Mouse (Mus musculus): ENCODE measurements around the gene Hbs1l. TPM values are rescaled to one million over a fixed set of nuclear protein-coding genes. Genes with fewer than 3 reads are reported as not detected.

The Hbs1l gene
- 88.6 and 92.5 TPM in 2 replicates for polyA plus RNA-seq (2014; fragmentation: Nextera tagmentation; extraction: Ambion mirVana)

GRCm38 (mm10) chr10:21295759-21296621, at the start of gene Hbs1l:
Gene Hbs1l (plus strand): TSS chr10:21295979.
- Histone ChIP-seq H3K36me3 (ENCODE audit: insufficient read depth) (peaks cover 10% of the 10 kb centered on the region), H3K9me3 (ENCODE audit: low read depth, low read length) (no peaks in the 10 kb centered on the region)
- under 1% methylated on average over 69 of the region's 81 CpGs for WGBS

DNA sequence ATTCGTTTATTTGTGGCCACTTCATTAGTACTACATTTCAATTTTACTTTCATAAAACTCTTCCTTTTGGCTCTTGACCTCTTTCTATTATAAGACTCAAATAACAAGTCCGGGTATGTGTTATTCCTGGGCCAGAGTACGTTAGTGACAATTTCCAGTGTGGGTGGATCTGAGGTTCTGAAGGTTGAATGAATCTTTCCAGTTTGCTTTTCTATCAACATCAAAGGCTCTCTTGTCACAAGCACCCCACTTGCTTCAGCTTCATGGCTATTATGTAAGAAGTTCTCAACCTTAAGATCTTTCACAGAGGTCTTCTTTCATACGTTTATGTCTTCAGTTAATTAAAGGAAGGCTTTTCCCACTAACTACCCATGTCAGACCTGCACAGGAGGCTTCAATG, 47.2 kb upstream of the Hbs1l start:
- Histone ChIP-seq H3K9ac (no peak overlapping the region), H3K4me2 (no peak overlapping the region), H3K9me3 (ENCODE audit: low read depth, low read length) (no peaks in the 10 kb centered on the region), H3K4me3 (ENCODE audit: low read depth, low read length) (no peak overlapping the region), H3K36me3 (ENCODE audit: insufficient read depth) (no peaks in the 10 kb centered on the region), H3K4me1 (ENCODE audit: insufficient read depth) (no peaks in the 10 kb centered on the region), H3K27ac (ENCODE audit: low read depth) (no peak overlapping the region), H3K27me3 (ENCODE audit: insufficient read depth, low read length) (no peaks in the 10 kb centered on the region)
- no peak for TF ChIP-seq CTCF (IDR thresholded peaks at IDR 0.05; ENCODE audit: low read depth)
- 45% methylated on average over 4 of the region's 4 CpGs for WGBS
- DNase-seq (no peak), ATAC-seq (ENCODE audit: insufficient read depth) (no peak)

More at GRCm38 (mm10) chr10:21295759-21296621, at the start of gene Hbs1l:
- DNase-seq (peak; percentile 97), ATAC-seq (ENCODE audit: insufficient read depth) (peak; percentile 97)
- H3K27me3 ChIP-seq (ENCODE audit: insufficient read depth, low read length): no peaks in the 10 kb centered on the region
- peak within 1 kb of the TSS; percentile 93 for H3K4me3 ChIP-seq (ENCODE audit: low read depth, low read length)
- peaks cover 5% of the 10 kb centered on the region; the same call in 1 of the 2 replicates for H3K4me1 ChIP-seq (ENCODE audit: insufficient read depth)
- peak within 1 kb of the TSS; percentile 72 for H3K27ac ChIP-seq (ENCODE audit: low read depth)
- H3K4me2 ChIP-seq: peak within 1 kb of the TSS; percentile 78
- H3K9ac ChIP-seq: peak within 1 kb of the TSS; percentile 86
- TF ChIP-seq CTCF (IDR thresholded peaks at IDR 0.05; ENCODE audit: low read depth): no peak

- TF ChIP-seq CTCF (IDR thresholded peaks at IDR 0.05; ENCODE audit: low read depth): no peak
- H3K27ac ChIP-seq (ENCODE audit: low read depth): no peak overlapping the region
- no peak overlapping the region for H3K9ac ChIP-seq
- ATAC-seq (ENCODE audit: insufficient read depth) (no peak), DNase-seq (peak; percentile 20)
- H3K27me3 ChIP-seq (ENCODE audit: insufficient read depth, low read length): no peaks in the 10 kb centered on the region
- H3K9me3 ChIP-seq (ENCODE audit: low read depth, low read length): no peaks in the 10 kb centered on the region
- H3K4me3 ChIP-seq (ENCODE audit: low read depth, low read length): no peak overlapping the region
- H3K4me1 ChIP-seq (ENCODE audit: insufficient read depth): no peaks in the 10 kb centered on the region
- no peak overlapping the region for H3K4me2 ChIP-seq
- no peaks in the 10 kb centered on the region for H3K36me3 ChIP-seq (ENCODE audit: insufficient read depth)
- 56% methylated on average over 15 of the region's 15 CpGs for WGBS
Measured at GRCm38 (mm10) chr10:21251881-21252534, 43.8 kb upstream of the Hbs1l start.

- no peak for ATAC-seq (ENCODE audit: insufficient read depth)
- Histone ChIP-seq H3K27me3 (ENCODE audit: insufficient read depth, low read length) (no peaks in the 10 kb centered on the region), H3K27ac (ENCODE audit: low read depth) (no peak overlapping the region), H3K9me3 (ENCODE audit: low read depth, low read length) (no peaks in the 10 kb centered on the region), H3K9ac (no peak overlapping the region), H3K36me3 (ENCODE audit: insufficient read depth) (no peaks in the 10 kb centered on the region), H3K4me1 (ENCODE audit: insufficient read depth) (no peaks in the 10 kb centered on the region), H3K4me2 (no peak overlapping the region), H3K4me3 (ENCODE audit: low read depth, low read length) (no peak overlapping the region)
- TF ChIP-seq CTCF (IDR thresholded peaks at IDR 0.05; ENCODE audit: low read depth): 0 out of 2 replicates have a peak, but pooled peaks have one; percentile 11
- DNase-seq: no peak
- 74% methylated on average over 4 of the region's 4 CpGs for WGBS
Measured at GRCm38 (mm10) chr10:21252800-21253199, 43.0 kb upstream of the Hbs1l start.

- WGBS: 81% methylated on average over 12 of the region's 12 CpGs
Measured at GRCm38 (mm10) chr10:21254266-21255140, 41.3 kb upstream of the Hbs1l start.

DNA sequence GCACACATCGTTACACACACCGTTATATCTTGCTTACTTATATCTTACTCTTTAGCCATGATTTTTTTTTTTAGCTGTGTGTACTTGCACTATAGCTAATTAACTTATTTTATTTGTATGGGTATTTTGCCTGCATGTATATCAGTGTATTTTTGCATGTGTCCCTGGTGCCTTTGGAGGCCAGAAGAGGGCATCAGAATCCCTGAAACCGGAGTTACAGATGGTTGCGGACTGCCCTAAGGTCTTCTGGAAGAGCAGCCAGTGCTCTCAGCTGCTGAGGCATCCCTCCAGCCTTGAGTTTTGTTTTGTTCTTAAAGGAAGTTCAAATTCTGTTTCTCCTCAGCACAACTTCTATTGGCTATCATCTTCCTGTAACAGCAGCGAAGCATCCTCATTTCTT, 38.5 kb upstream of the Hbs1l start:
- ATAC-seq (ENCODE audit: insufficient read depth) (no peak), DNase-seq (no peak)
- no peaks in the 10 kb centered on the region for H3K4me1 ChIP-seq (ENCODE audit: insufficient read depth)
- WGBS: 64% methylated on average over 5 of the region's 5 CpGs
- no peaks in the 10 kb centered on the region for H3K9me3 ChIP-seq (ENCODE audit: low read depth, low read length)
- no peaks in the 10 kb centered on the region for H3K27me3 ChIP-seq (ENCODE audit: insufficient read depth, low read length)
- no peaks in the 10 kb centered on the region for H3K36me3 ChIP-seq (ENCODE audit: insufficient read depth)
- no peak overlapping the region for H3K4me2 ChIP-seq
- H3K27ac ChIP-seq (ENCODE audit: low read depth): no peak overlapping the region
- H3K4me3 ChIP-seq (ENCODE audit: low read depth, low read length): no peak overlapping the region
- TF ChIP-seq CTCF (IDR thresholded peaks at IDR 0.05; ENCODE audit: low read depth): no peak; the same call in 1 of the 2 replicates
- no peak overlapping the region for H3K9ac ChIP-seq

More at GRCm38 (mm10) chr10:21254266-21255140, 41.3 kb upstream of the Hbs1l start:
- H3K36me3 ChIP-seq (ENCODE audit: insufficient read depth): no peaks in the 10 kb centered on the region
- H3K4me2 ChIP-seq: no peak overlapping the region
- H3K4me3 ChIP-seq (ENCODE audit: low read depth, low read length): no peak overlapping the region
- H3K27ac ChIP-seq (ENCODE audit: low read depth): no peak overlapping the region
- DNase-seq: no peak
- H3K4me1 ChIP-seq (ENCODE audit: insufficient read depth): no peaks in the 10 kb centered on the region
- no peak for ATAC-seq (ENCODE audit: insufficient read depth)
- H3K27me3 ChIP-seq (ENCODE audit: insufficient read depth, low read length): no peaks in the 10 kb centered on the region
- no peak for TF ChIP-seq CTCF (IDR thresholded peaks at IDR 0.05; ENCODE audit: low read depth)
- no peaks in the 10 kb centered on the region for H3K9me3 ChIP-seq (ENCODE audit: low read depth, low read length)
- no peak overlapping the region for H3K9ac ChIP-seq

All from lung, embryonic 14.5 days (tissue).